Mouse (Mus musculus): Measurements from ENCODE around the gene Pex19. TPM values are rescaled to one million over a fixed set of nuclear protein-coding genes. Genes with fewer than 3 reads are reported as not detected.

Pex19 gene
- polyA plus RNA-seq, 1 experiment from 2014 or later = 136 TPM

GRCm38 (mm10) chr1:172148955-172149815, 22.6 kb downstream of the Pex19 start:
- H3K4me1 ChIP-seq (ENCODE audit: control insufficient read depth in 2 of 2, insufficient read depth in 2 of 2, low read length in 2 of 2) = peaks cover 0 to 17% of the 10 kb centered on the region in 2 experiments; a peak in 3 of 4 replicates
- H3K9ac ChIP-seq (ENCODE audit: low read length) = peak overlapping the region; percentile 100
- H3K4me3 ChIP-seq (ENCODE audit: control insufficient read depth in 1 of 2, insufficient read depth in 1 of 2, low read depth in 1 of 2, low read length in 2 of 2) = peak overlapping the region; percentile 64 to 93
- peak overlapping the region; percentile 81 to 95 for H3K27ac ChIP-seq (replicated peaks in 1 of 2; ENCODE audit: control insufficient read depth in 1 of 2, insufficient read depth in 1 of 2, low read depth in 2 of 2, low read length in 2 of 2)
- peaks cover 42% of the 10 kb centered on the region for H3K36me3 ChIP-seq (ENCODE audit: control insufficient read depth, insufficient read depth, low read length)
- ATAC-seq (ENCODE audit: insufficient number of reproducible peaks, insufficient read depth, low FRiP score, low read depth) = no peak
- no peaks in the 10 kb centered on the region for H3K9me3 ChIP-seq (ENCODE audit: control insufficient read depth, low read length)
- no peaks in the 10 kb centered on the region for H3K27me3 ChIP-seq (ENCODE audit: control insufficient read depth, insufficient read depth, low read length)
- 15% methylated on average over 19 of the region's 19 CpGs for WGBS
- peak overlapping the region; percentile 84 for H3K4me2 ChIP-seq (ENCODE audit: low read length)

GRCm38 (mm10) chr1:172154536-172154935, 28.0 kb downstream of the Pex19 start:
- H3K36me3 ChIP-seq (ENCODE audit: control insufficient read depth, insufficient read depth, low read length) = peaks cover 77% of the 10 kb centered on the region
- no peaks in the 10 kb centered on the region for H3K27me3 ChIP-seq (ENCODE audit: control insufficient read depth, insufficient read depth, low read length)
- H3K9me3 ChIP-seq (ENCODE audit: control insufficient read depth, low read length) = no peaks in the 10 kb centered on the region
- no peak overlapping the region for H3K4me3 ChIP-seq (ENCODE audit: control insufficient read depth in 1 of 2, insufficient read depth in 1 of 2, low read depth in 1 of 2, low read length in 2 of 2)
- ATAC-seq (ENCODE audit: insufficient number of reproducible peaks, insufficient read depth, low FRiP score, low read depth) = no peak
- peaks cover under 1 to 9% of the 10 kb centered on the region in 2 experiments; a peak in 3 of 4 replicates for H3K4me1 ChIP-seq (ENCODE audit: control insufficient read depth in 2 of 2, insufficient read depth in 2 of 2, low read length in 2 of 2)
- H3K4me2 ChIP-seq (ENCODE audit: low read length) = no peak overlapping the region
- 95% methylated on average over 3 of the region's 3 CpGs for WGBS
- no peak overlapping the region for H3K27ac ChIP-seq (replicated peaks in 1 of 2; ENCODE audit: control insufficient read depth in 1 of 2, insufficient read depth in 1 of 2, low read depth in 2 of 2, low read length in 2 of 2)
- no peak overlapping the region for H3K9ac ChIP-seq (ENCODE audit: low read length)

- no peaks in the 10 kb centered on the region for H3K27me3 ChIP-seq (ENCODE audit: control insufficient read depth, insufficient read depth, low read length)
- no peak for ATAC-seq (ENCODE audit: insufficient number of reproducible peaks, insufficient read depth, low FRiP score, low read depth)
- no peak overlapping the region for H3K27ac ChIP-seq (replicated peaks in 1 of 2; ENCODE audit: control insufficient read depth in 1 of 2, insufficient read depth in 1 of 2, low read depth in 2 of 2, low read length in 2 of 2)
- WGBS = 92% methylated on average over 3 of the region's 3 CpGs
- peaks cover 71% of the 10 kb centered on the region for H3K36me3 ChIP-seq (ENCODE audit: control insufficient read depth, insufficient read depth, low read length)
- H3K4me2 ChIP-seq (ENCODE audit: low read length) = no peak overlapping the region
- H3K9me3 ChIP-seq (ENCODE audit: control insufficient read depth, low read length) = no peaks in the 10 kb centered on the region
- peaks cover 2 to 10% of the 10 kb centered on the region in 2 experiments; a peak in 3 of 4 replicates for H3K4me1 ChIP-seq (ENCODE audit: control insufficient read depth in 2 of 2, insufficient read depth in 2 of 2, low read length in 2 of 2)
- no peak overlapping the region for H3K4me3 ChIP-seq (ENCODE audit: control insufficient read depth in 1 of 2, insufficient read depth in 1 of 2, low read depth in 1 of 2, low read length in 2 of 2)
- no peak overlapping the region for H3K9ac ChIP-seq (ENCODE audit: low read length)
Measured at GRCm38 (mm10) chr1:172155518-172155917, 29.0 kb downstream of the Pex19 start.

- Histone ChIP-seq H3K4me3 (ENCODE audit: control insufficient read depth in 1 of 2, insufficient read depth in 1 of 2, low read depth in 1 of 2, low read length in 2 of 2) (no peak overlapping the region), H3K36me3 (ENCODE audit: control insufficient read depth, insufficient read depth, low read length) (peaks cover 31% of the 10 kb centered on the region), H3K9ac (ENCODE audit: low read length) (peak overlapping the region; percentile 59), H3K4me1 (ENCODE audit: control insufficient read depth in 2 of 2, insufficient read depth in 2 of 2, low read length in 2 of 2) (peaks cover 2 to 17% of the 10 kb centered on the region in 2 experiments; a peak in 3 of 4 replicates), H3K9me3 (ENCODE audit: control insufficient read depth, low read length) (no peaks in the 10 kb centered on the region), H3K4me2 (ENCODE audit: low read length) (peak overlapping the region; percentile 47), H3K27ac (replicated peaks in 1 of 2; ENCODE audit: control insufficient read depth in 1 of 2, insufficient read depth in 1 of 2, low read depth in 2 of 2, low read length in 2 of 2) (peak overlapping the region; percentile 73 to 86), H3K27me3 (ENCODE audit: control insufficient read depth, insufficient read depth, low read length) (no peaks in the 10 kb centered on the region)
- WGBS = 24% methylated on average over 4 of the region's 4 CpGs
- no peak for ATAC-seq (ENCODE audit: insufficient number of reproducible peaks, insufficient read depth, low FRiP score, low read depth)
Measured at GRCm38 (mm10) chr1:172159970-172160369, 33.4 kb downstream of the Pex19 start.

- Histone ChIP-seq H3K4me2 (ENCODE audit: low read length) (peak overlapping the region; percentile 47), H3K4me3 (ENCODE audit: control insufficient read depth in 1 of 2, insufficient read depth in 1 of 2, low read depth in 1 of 2, low read length in 2 of 2) (no peak overlapping the region), H3K27me3 (ENCODE audit: control insufficient read depth, insufficient read depth, low read length) (no peaks in the 10 kb centered on the region), H3K9me3 (ENCODE audit: control insufficient read depth, low read length) (no peaks in the 10 kb centered on the region), H3K4me1 (ENCODE audit: control insufficient read depth in 2 of 2, insufficient read depth in 2 of 2, low read length in 2 of 2) (peaks cover 2 to 17% of the 10 kb centered on the region in 2 experiments; a peak in 3 of 4 replicates), H3K27ac (replicated peaks in 1 of 2; ENCODE audit: control insufficient read depth in 1 of 2, insufficient read depth in 1 of 2, low read depth in 2 of 2, low read length in 2 of 2) (peak overlapping the region; percentile 73 to 86), H3K9ac (ENCODE audit: low read length) (peak overlapping the region; percentile 59), H3K36me3 (ENCODE audit: control insufficient read depth, insufficient read depth, low read length) (peaks cover 30% of the 10 kb centered on the region)
- ATAC-seq (ENCODE audit: insufficient number of reproducible peaks, insufficient read depth, low FRiP score, low read depth) = no peak
Measured at GRCm38 (mm10) chr1:172160508-172160907, 34.0 kb downstream of the Pex19 start.

GRCm38 (mm10) chr1:172162009-172162408, 35.5 kb downstream of the Pex19 start:
- peaks cover 2 to 17% of the 10 kb centered on the region in 2 experiments; a peak in 3 of 4 replicates for H3K4me1 ChIP-seq (ENCODE audit: control insufficient read depth in 2 of 2, insufficient read depth in 2 of 2, low read length in 2 of 2)
- no peaks in the 10 kb centered on the region for H3K27me3 ChIP-seq (ENCODE audit: control insufficient read depth, insufficient read depth, low read length)
- no peak for ATAC-seq (ENCODE audit: insufficient number of reproducible peaks, insufficient read depth, low FRiP score, low read depth)
- H3K4me3 ChIP-seq (ENCODE audit: control insufficient read depth in 1 of 2, insufficient read depth in 1 of 2, low read depth in 1 of 2, low read length in 2 of 2) = no peak overlapping the region
- 75% methylated on average over 1 of the region's 1 CpGs for WGBS
- peaks cover 31% of the 10 kb centered on the region for H3K36me3 ChIP-seq (ENCODE audit: control insufficient read depth, insufficient read depth, low read length)
- H3K9ac ChIP-seq (ENCODE audit: low read length) = no peak overlapping the region
- H3K9me3 ChIP-seq (ENCODE audit: control insufficient read depth, low read length) = no peaks in the 10 kb centered on the region
- no peak overlapping the region for H3K4me2 ChIP-seq (ENCODE audit: low read length)
- H3K27ac ChIP-seq (replicated peaks in 1 of 2; ENCODE audit: control insufficient read depth in 1 of 2, insufficient read depth in 1 of 2, low read depth in 2 of 2, low read length in 2 of 2) = no peak overlapping the region

- Histone ChIP-seq H3K27me3 (ENCODE audit: control insufficient read depth, insufficient read depth, low read length) (no peaks in the 10 kb centered on the region), H3K4me3 (ENCODE audit: control insufficient read depth in 1 of 2, insufficient read depth in 1 of 2, low read depth in 1 of 2, low read length in 2 of 2) (no peak overlapping the region), H3K36me3 (ENCODE audit: control insufficient read depth, insufficient read depth, low read length) (peaks cover 41% of the 10 kb centered on the region), H3K4me1 (ENCODE audit: control insufficient read depth in 2 of 2, insufficient read depth in 2 of 2, low read length in 2 of 2) (peaks cover 2 to 17% of the 10 kb centered on the region in 2 experiments; a peak in 3 of 4 replicates), H3K27ac (replicated peaks in 1 of 2; ENCODE audit: control insufficient read depth in 1 of 2, insufficient read depth in 1 of 2, low read depth in 2 of 2, low read length in 2 of 2) (no peak overlapping the region), H3K9me3 (ENCODE audit: control insufficient read depth, low read length) (no peaks in the 10 kb centered on the region), H3K9ac (ENCODE audit: low read length) (no peak overlapping the region), H3K4me2 (ENCODE audit: low read length) (no peak overlapping the region)
- no peak for ATAC-seq (ENCODE audit: insufficient number of reproducible peaks, insufficient read depth, low FRiP score, low read depth)
- WGBS = 87% methylated on average over 6 of the region's 6 CpGs
Measured at GRCm38 (mm10) chr1:172162959-172163358, 36.4 kb downstream of the Pex19 start.

All from heart, embryonic 14.5 days (tissue).